In genomic region chr6:5180645-5181044, GRCm38 (mm10) we compare ENCODE assay signal across 27 mouse cellular contexts. TPM values are rescaled to one million over a fixed set of nuclear protein-coding genes. Genes with fewer than 3 reads are reported as not detected.
"Had no signal": no experiment of that assay in that cellular context is flagged by ENCODE, and none has a peak within 500 bp of the region (broad histone marks: within the 10 kb centered on the region; RNA-seq: fewer than 3 reads in every experiment).

No protein-coding gene starts in this region.

- H3K9ac ChIP-seq: limb, embryonic 15.5 days; liver, embryonic 15.5 days; lung, embryonic 15.5 days; midbrain, embryonic 12.5 days; midbrain, embryonic 15.5 days; neural tube, embryonic 13.5 days had no signal

- DNase-seq: kidney, adult 2 months; kidney, postnatal 25 days; layer of hippocampus, adult 9-11 months; lung, adult 18-20 months; lung, postnatal 10 days; lung, postnatal 36 days; retina, postnatal 1 day; thymus, postnatal 25 days had no signal

- ATAC-seq: midbrain, embryonic 15.5 days had no signal

- H3K4me3 ChIP-seq: layer of hippocampus, adult 2 months; limb, embryonic 15.5 days; liver, embryonic 15.5 days; lung, embryonic 15.5 days; megakaryocyte, embryonic 14.5 days; midbrain, embryonic 12.5 days; midbrain, embryonic 15.5 days; neural tube, embryonic 13.5 days had no signal

- H3K27ac ChIP-seq: kidney, postnatal 0 days; layer of hippocampus, adult 2 months; limb, embryonic 15.5 days; liver, embryonic 15.5 days; lung, embryonic 15.5 days; midbrain, embryonic 12.5 days; midbrain, embryonic 15.5 days; neural tube, embryonic 13.5 days had no signal

- H3K9me3 ChIP-seq: limb, embryonic 15.5 days; liver, embryonic 15.5 days; lung, embryonic 15.5 days; megakaryocyte, embryonic 14.5 days; midbrain, embryonic 12.5 days; midbrain, embryonic 15.5 days; neural tube, embryonic 13.5 days had no signal

- H3K4me2 ChIP-seq: limb, embryonic 15.5 days; liver, embryonic 11.5 days; liver, embryonic 15.5 days; lung, embryonic 15.5 days; midbrain, embryonic 12.5 days; midbrain, embryonic 15.5 days; neural tube, embryonic 13.5 days had no signal

- H3K27me3 ChIP-seq: limb, embryonic 15.5 days; lung, embryonic 15.5 days; megakaryocyte, embryonic 14.5 days; midbrain, embryonic 12.5 days; midbrain, embryonic 15.5 days; neural tube, embryonic 13.5 days had no signal

- H3K4me1 ChIP-seq: lung, embryonic 15.5 days had no signal

- H3K36me3 ChIP-seq: limb, embryonic 15.5 days; liver, embryonic 15.5 days; lung, embryonic 15.5 days; midbrain, embryonic 12.5 days; midbrain, embryonic 15.5 days; neural tube, embryonic 13.5 days had no signal

RNA-seq across cellular contexts. Expression of gene Pon1, which starts 13.1 kb away (rescaled TPM):
- total RNA-seq: layer of hippocampus, adult 2 months; layer of hippocampus, postnatal 25 days; left cerebral cortex, adult 18-20 months; left cerebral cortex, postnatal 25 days; neutrophil, adult 5-6 weeks had no signal
- polyA plus RNA-seq: kidney, embryonic 14.5 days; limb, embryonic 11.5 days; lung, embryonic 15.5 days; midbrain, embryonic 12.5 days; neural tube, embryonic 13.5 days; small intestine, adult 2 months; stomach, embryonic 14.5 days; thymus, postnatal 0 days had no signal
